Mouse (Mus musculus) liver, postnatal 0 days (tissue): ENCODE measurements around the gene Ptk7.

Experiments used
- CTCF ChIP-seq: sonication (generic); IDR thresholded peaks from 2 replicates; pipeline ENCODE4 v1.5.1; 2016; ENCODE audit warnings: antibody characterized with exemption, low read depth
- EP300 ChIP-seq: IDR thresholded peaks from 2 replicates; pipeline ENCODE4 v1.6.1; 2016; ENCODE audit warnings: antibody characterized with exemption, low read depth, mild to moderate bottlenecking

GRCm38 (mm10) chr17:46673850-46674529 lies 44.7 kb upstream of the Ptk7 start, which contains the start of gene Rrp36:
- TF ChIP-seq CTCF (no peak), EP300 (no peak)
